Mouse (Mus musculus) cerebellum, adult 9-10 months (tissue): Measurements from ENCODE around the gene Extl1.

Experiments
- DNase-seq: peaks from one replicate; pipeline ENCODE4 v3.0.0; 2022

The Extl1 gene

GRCm38 (mm10) chr4:134310656-134311055 is 73.0 kb downstream of the Extl1 start:
- DNase-seq: no peak

DNA sequence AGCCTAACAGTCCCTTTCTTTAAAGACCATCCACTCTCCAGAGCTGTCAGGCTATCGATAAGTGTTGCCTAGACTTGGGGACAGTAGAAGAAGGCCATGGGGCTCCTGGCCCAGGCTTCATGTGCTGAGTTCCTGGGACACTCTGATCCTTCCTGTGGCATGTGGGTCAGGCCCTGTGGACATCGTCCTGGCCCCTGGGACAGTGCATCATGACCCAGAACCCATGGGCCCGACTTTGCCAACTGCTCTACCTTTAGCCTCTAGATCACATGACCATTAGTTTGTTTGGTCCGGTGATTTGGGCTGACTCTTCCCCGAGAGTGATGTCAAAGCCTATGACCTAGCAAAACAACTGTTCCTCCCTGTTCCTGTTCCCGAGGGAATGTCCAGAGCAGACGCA is 73.5 kb downstream of the Extl1 start:
- no peak for DNase-seq

- DNase-seq: no peak
Observed at GRCm38 (mm10) chr4:134307367-134308072, 76.1 kb downstream of the Extl1 start.

DNA sequence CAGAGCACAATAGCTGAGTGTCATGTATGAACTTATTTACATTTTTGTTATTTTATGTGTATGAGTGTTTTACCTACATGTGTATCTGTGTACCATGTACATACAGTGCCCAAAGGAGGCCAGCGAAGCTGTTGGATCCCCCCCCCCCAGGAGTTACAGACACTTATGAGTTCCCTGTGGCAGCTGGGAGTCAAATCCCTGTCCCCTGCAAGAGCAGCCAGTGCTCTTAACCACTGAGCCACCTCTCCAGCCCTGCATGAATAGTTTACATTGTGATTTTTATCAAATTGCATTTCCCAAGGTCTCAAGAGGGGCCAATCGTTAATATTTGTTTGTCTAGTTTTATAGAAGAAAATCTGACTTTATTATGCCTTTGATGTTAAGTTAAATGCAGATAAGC is 76.7 kb downstream of the Extl1 start:
- DNase-seq: no peak
